Mouse (Mus musculus) hindbrain, postnatal 0 days (tissue): Measurements from ENCODE around the gene Slit2. TPM values are rescaled to one million over a fixed set of nuclear protein-coding genes. Genes with fewer than 3 reads are reported as not detected.
A peak's percentile ranks its signal among the peaks of the same experiment; 100 is the strongest.
"Not testable (repeated sequence)": the region's sequence is repeated elsewhere in the genome, so short reads cannot be mapped to it uniquely, and the experiment has no call there.

Source experiments
- ATAC-seq: fragments of 200-750 bp; cut with Nextera tagmentation; 2 replicates; pipeline ENCODE4 v1.8.0; 2017; ENCODE audit warnings: mild to moderate bottlenecking, moderate TSS enrichment, moderate library complexity
- DNase-seq: peaks from one replicate; pipeline ENCODE4 v3.0.0-alpha.2; 2015; ENCODE audit warnings: low spot score
- H3K27ac ChIP-seq: fragments of 300-500 bp; sonication (generic); 2 replicates; pipeline ENCODE4 v1.5.1; 2014; ENCODE audit warnings: mild to moderate bottlenecking
- H3K27me3 ChIP-seq: fragments of 300-500 bp; sonication (generic); 2 replicates; pipeline ENCODE4 v1.6.1; 2014; ENCODE audit warnings: low read length, mixed read lengths; ENCODE audit not compliant: insufficient read depth
- H3K36me3 ChIP-seq: fragments of 300-500 bp; sonication (generic); 2 replicates; pipeline ENCODE4 v1.6.1; 2014; ENCODE audit warnings: low read length, mixed read lengths; ENCODE audit not compliant: insufficient read depth
- H3K4me1 ChIP-seq: fragments of 300-500 bp; sonication (generic); 2 replicates; pipeline ENCODE4 v1.6.1; 2014; ENCODE audit warnings: antibody characterized with exemption, low read length, mixed read lengths; ENCODE audit not compliant: insufficient read depth
- H3K4me2 ChIP-seq: fragments of 300-500 bp; sonication (generic); 2 replicates; pipeline ENCODE4 v1.6.1; 2014; ENCODE audit warnings: low read depth, mild to moderate bottlenecking, low read length, moderate library complexity, mixed read lengths
- H3K4me3 ChIP-seq: fragments of 300-500 bp; sonication (generic); 2 replicates; pipeline ENCODE4 v1.5.1; 2014; ENCODE audit warnings: low read length
- H3K9ac ChIP-seq: fragments of 300-500 bp; sonication (generic); replicated peaks from 2 replicates; pipeline ENCODE4 v1.6.1; 2014; ENCODE audit warnings: mild to moderate bottlenecking, low read length, moderate library complexity, mixed read lengths
- H3K9me3 ChIP-seq: fragments of 300-500 bp; sonication (generic); 2 replicates; pipeline ENCODE4 v1.6.1; 2016; ENCODE audit warnings: low read length, mixed read lengths
- CTCF ChIP-seq: IDR thresholded peaks from 2 replicates; pipeline ENCODE4 v1.5.1; 2016; ENCODE audit warnings: antibody characterized with exemption, control low read depth, low read depth
- WGBS: fragments of 180-500 bp; shearing (Covaris S2); extraction: QIAGEN DNeasy Blood & Tissue Kit; methylation state at CpG from one replicate; pipeline ENCODE4 v1.1.7; 2014; 5-methylcytosine and 5-hydroxymethylcytosine counted together
- polyA plus RNA-seq: library from polyadenylated mRNA; unstranded; fragments of >200 nt; fragmentation: Nextera tagmentation; extraction: Ambion mirVana; gene quantifications from 2 replicates; pipeline ENCODE4 v1.2.1, GENCODE M21; 2015
- total RNA-seq: library from RNA; depleted of rRNA; stranded (reverse); fragments of >200 nt; gene quantifications from 2 replicates; pipeline ENCODE4 v1.2.3, GENCODE M21; 2014

The Slit2 gene
- total and polyA plus RNA-seq, 2 experiments from 2014 or later = 10.5 to 35.7 TPM

DNA sequence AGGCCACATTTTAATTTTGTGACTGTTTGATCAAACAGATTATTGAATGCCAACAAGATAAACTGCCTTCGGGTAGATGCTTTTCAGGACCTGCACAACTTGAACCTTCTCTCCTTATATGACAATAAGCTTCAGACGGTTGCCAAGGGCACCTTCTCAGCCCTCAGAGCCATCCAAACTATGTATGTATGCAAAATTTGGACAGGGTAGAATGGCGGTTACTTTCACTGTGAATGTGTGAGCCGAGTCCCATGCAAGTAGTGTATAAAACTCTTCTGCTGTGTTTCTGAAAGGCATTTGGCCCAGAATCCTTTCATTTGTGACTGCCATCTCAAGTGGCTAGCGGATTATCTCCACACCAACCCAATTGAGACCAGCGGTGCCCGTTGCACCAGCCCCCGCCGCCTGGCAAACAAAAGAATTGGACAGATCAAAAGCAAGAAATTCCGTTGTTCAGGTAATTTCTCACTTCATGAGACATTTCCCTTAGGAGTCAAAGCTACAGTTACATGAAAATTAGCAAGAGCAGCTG lies 236.8 kb downstream of the Slit2 start:
- DNase-seq (peak; percentile 4), ATAC-seq (no peak)
- no peak for TF ChIP-seq CTCF
- no peaks in the 10 kb centered on the region for H3K27me3 ChIP-seq
- no peaks in the 10 kb centered on the region for H3K9me3 ChIP-seq
- H3K4me3 ChIP-seq = no peak overlapping the region
- 45% methylated on average over 10 of the region's 10 CpGs for WGBS
- H3K27ac ChIP-seq = no peak overlapping the region
- H3K4me2 ChIP-seq = no peak overlapping the region
- no peaks in the 10 kb centered on the region for H3K4me1 ChIP-seq
- H3K36me3 ChIP-seq = no peaks in the 10 kb centered on the region
- H3K9ac ChIP-seq = no peak overlapping the region

GRCm38 (mm10) chr5:48225500-48225899 lies 242.6 kb downstream of the Slit2 start:
- no peaks in the 10 kb centered on the region for H3K36me3 ChIP-seq
- H3K4me1 ChIP-seq = no peaks in the 10 kb centered on the region
- DNase-seq (no peak), ATAC-seq (no peak)
- no peak overlapping the region for H3K4me3 ChIP-seq
- WGBS = 37% methylated on average over 2 of the region's 2 CpGs
- H3K27ac ChIP-seq = no peak overlapping the region
- H3K4me2 ChIP-seq = no peak overlapping the region
- no peak for TF ChIP-seq CTCF
- no peaks in the 10 kb centered on the region for H3K27me3 ChIP-seq
- no peak overlapping the region for H3K9ac ChIP-seq
- no peaks in the 10 kb centered on the region for H3K9me3 ChIP-seq

DNA sequence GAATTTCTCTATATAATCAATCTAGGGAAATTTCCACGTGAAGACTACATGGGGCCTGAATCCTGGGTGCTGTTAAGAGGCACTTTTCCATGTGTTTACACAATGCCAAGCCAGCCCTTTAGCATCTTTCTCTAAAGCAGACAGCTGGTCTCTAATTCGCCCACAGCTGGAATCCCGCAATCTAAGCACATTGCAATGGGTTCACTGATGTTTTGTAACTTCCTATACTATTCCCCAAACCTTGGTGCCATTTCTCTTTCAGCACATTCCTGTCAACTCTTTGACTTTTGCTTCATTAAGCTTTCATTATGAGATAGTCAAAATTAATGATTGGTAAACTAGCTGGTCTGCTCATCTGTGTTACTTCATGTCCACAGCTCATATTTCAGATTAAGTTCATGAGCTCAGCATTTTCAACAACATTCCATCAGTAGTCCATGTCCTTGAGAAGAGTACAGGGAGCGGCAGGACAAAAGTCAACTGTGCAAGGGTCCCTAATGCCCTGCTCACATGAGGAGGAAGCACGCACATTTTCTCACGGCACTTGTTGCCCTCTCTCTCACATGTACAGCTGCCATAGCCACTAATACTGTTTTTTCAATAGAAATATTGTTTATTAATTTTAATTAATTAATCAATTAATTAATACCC lies 247.6 kb downstream of the Slit2 start:
- Histone ChIP-seq H3K27me3 (no peaks in the 10 kb centered on the region), H3K4me1 (no peaks in the 10 kb centered on the region), H3K36me3 (no peaks in the 10 kb centered on the region), H3K27ac (no peak overlapping the region), H3K9ac (no peak overlapping the region), H3K9me3 (no peaks in the 10 kb centered on the region), H3K4me3 (no peak overlapping the region), H3K4me2 (no peak overlapping the region)
- DNase-seq = no peak
- ATAC-seq = no peak
- WGBS = 78% methylated on average over 6 of the region's 6 CpGs
- TF ChIP-seq CTCF = no peak

DNA sequence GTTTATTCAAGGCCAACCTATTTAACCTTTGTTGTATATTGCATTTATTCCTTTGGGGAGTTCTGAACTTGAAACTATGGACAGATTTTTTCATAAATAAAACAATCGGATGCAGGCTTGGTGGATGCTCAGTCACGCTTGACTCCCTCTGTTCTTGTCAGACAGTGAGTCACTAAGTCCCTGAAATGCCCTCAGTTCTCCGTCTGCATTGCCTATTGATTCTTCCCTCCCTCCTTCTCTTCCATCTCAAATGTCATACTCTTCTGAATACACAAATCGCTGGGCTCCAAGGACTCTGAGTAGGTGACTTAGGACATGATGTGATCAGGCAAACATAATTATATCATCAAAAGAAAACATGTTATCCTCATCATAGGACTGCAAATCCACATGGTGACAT lies 251.8 kb downstream of the Slit2 start:
- no peak overlapping the region for H3K4me3 ChIP-seq
- no peaks in the 10 kb centered on the region for H3K9me3 ChIP-seq
- no peak overlapping the region for H3K4me2 ChIP-seq
- no peak for ATAC-seq
- no peak overlapping the region for H3K27ac ChIP-seq
- no peaks in the 10 kb centered on the region for H3K4me1 ChIP-seq
- WGBS = 57% methylated on average over 4 of the region's 4 CpGs
- no peak overlapping the region for H3K9ac ChIP-seq
- no peaks in the 10 kb centered on the region for H3K36me3 ChIP-seq
- no peaks in the 10 kb centered on the region for H3K27me3 ChIP-seq
- TF ChIP-seq CTCF = no peak
- no peak for DNase-seq

DNA sequence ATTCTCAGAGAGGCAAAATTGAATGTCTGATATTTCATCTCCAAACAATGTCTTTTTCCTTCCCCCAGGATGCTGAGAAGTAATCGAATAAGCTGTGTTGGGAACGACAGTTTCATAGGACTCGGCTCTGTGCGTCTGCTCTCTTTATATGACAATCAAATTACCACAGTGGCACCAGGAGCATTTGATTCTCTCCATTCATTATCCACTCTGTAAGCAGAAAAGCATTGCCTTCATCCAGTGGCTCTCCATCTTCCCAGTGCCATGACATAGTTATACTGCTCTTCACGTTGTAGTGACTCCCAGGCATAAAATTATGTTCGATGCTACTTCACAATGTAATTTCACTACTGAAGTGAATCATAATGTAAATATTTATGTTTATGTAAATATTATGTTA lies 252.3 kb downstream of the Slit2 start:
- Histone ChIP-seq H3K4me2 (no peak overlapping the region), H3K9ac (no peak overlapping the region), H3K4me1 (no peaks in the 10 kb centered on the region), H3K9me3 (no peaks in the 10 kb centered on the region), H3K27me3 (no peaks in the 10 kb centered on the region), H3K36me3 (no peaks in the 10 kb centered on the region), H3K27ac (no peak overlapping the region), H3K4me3 (no peak overlapping the region)
- no peak for ATAC-seq
- TF ChIP-seq CTCF = no peak
- DNase-seq = no peak
- 54% methylated on average over 6 of the region's 6 CpGs for WGBS

DNA sequence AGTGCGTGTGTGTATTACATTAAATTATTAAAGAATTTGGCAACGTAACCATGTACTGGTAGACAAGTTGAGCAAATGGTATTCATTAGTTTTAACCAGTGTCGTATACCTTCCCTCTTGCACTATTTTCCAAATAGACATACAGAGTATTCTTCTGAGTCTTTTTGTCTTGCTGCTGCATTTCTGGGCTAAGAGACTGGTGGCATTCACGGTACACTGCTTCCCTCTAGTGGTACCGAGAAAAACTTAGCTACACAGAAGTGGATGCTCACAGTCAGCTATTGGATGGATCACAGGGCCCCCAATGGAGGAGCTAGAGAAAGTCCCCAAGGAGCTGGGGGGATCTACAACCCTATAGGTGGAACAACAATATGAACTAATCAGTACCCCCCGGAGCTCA lies 257.8 kb downstream of the Slit2 start:
- not testable (repeated sequence) for H3K4me1 ChIP-seq, H3K27me3 ChIP-seq, H3K9ac ChIP-seq, H3K27ac ChIP-seq, H3K9me3 ChIP-seq, H3K4me3 ChIP-seq, H3K36me3 ChIP-seq, H3K4me2 ChIP-seq
- TF ChIP-seq CTCF = peak; percentile 84
- peak; percentile 84 for DNase-seq
- peak; percentile 72 for ATAC-seq
- 34% methylated on average over 6 of the region's 6 CpGs for WGBS

GRCm38 (mm10) chr5:48248327-48248726 lies 265.4 kb downstream of the Slit2 start:
- H3K9ac ChIP-seq = no peak overlapping the region
- no peaks in the 10 kb centered on the region for H3K36me3 ChIP-seq
- no peak for ATAC-seq

More at GRCm38 (mm10) chr5:48248327-48248726, 265.4 kb downstream of the Slit2 start:
- DNase-seq = no peak
- no peak overlapping the region for H3K27ac ChIP-seq
- H3K4me2 ChIP-seq = no peak overlapping the region
- no peak for TF ChIP-seq CTCF
- H3K27me3 ChIP-seq = no peaks in the 10 kb centered on the region
- H3K4me3 ChIP-seq = no peak overlapping the region
- no peaks in the 10 kb centered on the region for H3K9me3 ChIP-seq
- WGBS = 70% methylated on average over 4 of the region's 4 CpGs
- H3K4me1 ChIP-seq = no peaks in the 10 kb centered on the region
